In genomic region chr3:154771651-154772050, GRCm38 (mm10) we compare ENCODE assay signal across 12 mouse cellular contexts.
"Had no signal": no experiment of that assay in that cellular context is flagged by ENCODE, and none has a peak within 500 bp of the region (broad histone marks: within the 10 kb centered on the region; RNA-seq: fewer than 3 reads in every experiment).

No protein-coding gene starts in this region.

- DNase-seq: retina, postnatal 1 day; right cerebral cortex, adult 18-20 months; right cerebral cortex, postnatal 14 days; right cerebral cortex, postnatal 25 days; right cerebral cortex, postnatal 4 days; spleen, adult 18-20 months; thymus, adult 18-20 months; thymus, adult 2 months; thymus, postnatal 14 days; thymus, postnatal 25 days; thymus, postnatal 36 days; thymus, postnatal 4 days had no signal
